Mouse (Mus musculus) heart, adult 2 months (tissue): Measurements from ENCODE around the gene Rras2. TPM values are rescaled to one million over a fixed set of nuclear protein-coding genes. Genes with fewer than 3 reads are reported as not detected.

ENCODE experiments used
- DNase-seq, 2 experiments: peaks; one replicate each; pipeline ENCODE4 v3.0.0; 2021
- H3K27ac ChIP-seq: fragments of 200-600 bp; 2 replicates; pipeline ENCODE4 v1.8.1; 2022
- H3K27me3 ChIP-seq: fragments of 200-500 bp; 2 replicates; pipeline ENCODE4 v1.6.1; 2012; ENCODE audit warnings: mild to moderate bottlenecking, low read length, inconsistent platforms, mixed read lengths; ENCODE audit not compliant: control insufficient read depth, insufficient read depth
- H3K36me3 ChIP-seq: fragments of 200-500 bp; 2 replicates; pipeline ENCODE4 v1.6.1; 2012; ENCODE audit warnings: low read length, inconsistent platforms; ENCODE audit not compliant: control insufficient read depth, insufficient read depth
- H3K4me1 ChIP-seq: fragments of 200-500 bp; 2 replicates; pipeline ENCODE4 v1.6.1; 2011; ENCODE audit warnings: low read length; ENCODE audit not compliant: control insufficient read depth, insufficient read depth
- H3K4me3 ChIP-seq: fragments of 200-600 bp; 2 replicates; pipeline ENCODE4 v1.8.1; 2022
- H3K79me2 ChIP-seq: fragments of 200-500 bp; replicated peaks from 2 replicates; pipeline ENCODE4 v1.6.1; 2012; ENCODE audit warnings: mild to moderate bottlenecking, inconsistent platforms, low read length, moderate library complexity, mixed read lengths; ENCODE audit not compliant: control insufficient read depth, insufficient read depth
- H3K9ac ChIP-seq: fragments of 200-500 bp; 2 replicates; pipeline ENCODE4 v1.6.1; 2012; ENCODE audit warnings: low read depth, mild to moderate bottlenecking, control low read depth, inconsistent platforms, low read length, mixed read lengths
- CTCF ChIP-seq: fragments of 200-600 bp; IDR thresholded peaks from 2 replicates; pipeline ENCODE4 v1.8.1; 2022; ENCODE audit warnings: antibody characterized with exemption, mild to moderate bottlenecking, moderate library complexity
- EP300 ChIP-seq: fragments of 200-500 bp; IDR thresholded peaks from 2 replicates; pipeline ENCODE4 v1.6.1; 2011; ENCODE audit warnings: low read depth, low read length, control low read depth; ENCODE audit not compliant: insufficient read depth
- POLR2A ChIP-seq: fragments of 200-500 bp; IDR thresholded peaks from 2 replicates; pipeline ENCODE4 v1.6.1; 2011; ENCODE audit warnings: mild to moderate bottlenecking, low read depth, low read length, control low read depth; ENCODE audit not compliant: insufficient read depth
- WGBS: fragments of 180-500 bp; shearing (Covaris S2); methylation state at CpG from one replicate; pipeline ENCODE4 v1.1.7; 2018; 5-methylcytosine and 5-hydroxymethylcytosine counted together
- intact Hi-C: fragments of 180-260 bp; cut with DNase I; formaldehyde crosslinking; loops from one replicate; pipeline ENCODE4 v1.15.1; 2025
- polyA plus RNA-seq: library from polyadenylated mRNA; depleted of rRNA; stranded (reverse); fragments of >200 nt; gene quantifications from 2 replicates; pipeline ENCODE4 v1.2.3, GENCODE M21; 2012
- total RNA-seq, 2 experiments: library from RNA; stranded (reverse); gene quantifications; 2 replicates each; pipeline ENCODE4 v1.2.3; 2021

The Rras2 gene
- total and polyA plus RNA-seq, 3 experiments, result 17.5 to 52.0 (median 48.5) TPM

- TF ChIP-seq EP300 (no peak), POLR2A (no peak), CTCF (no peak)
- H3K79me2 ChIP-seq, result no peaks in the 10 kb centered on the region
- no peak overlapping the region for H3K9ac ChIP-seq
- H3K27me3 ChIP-seq, result no peaks in the 10 kb centered on the region
- H3K27ac ChIP-seq, result no peak overlapping the region
- no peak for DNase-seq
- 92% methylated on average over 3 of the region's 3 CpGs for WGBS
- no peaks in the 10 kb centered on the region for H3K4me1 ChIP-seq
- intact Hi-C loops, result no loop called here
- no peaks in the 10 kb centered on the region for H3K36me3 ChIP-seq
- H3K4me3 ChIP-seq, result no peak overlapping the region
Observed at GRCm38 (mm10) chr7:114139400-114139799, 21.8 kb upstream of the Rras2 start.

- no peaks in the 10 kb centered on the region for H3K4me1 ChIP-seq
- H3K36me3 ChIP-seq, result no peaks in the 10 kb centered on the region
- intact Hi-C loops, result no loop called here
- H3K4me3 ChIP-seq, result no peak overlapping the region
- 87% methylated on average over 2 of the region's 2 CpGs for WGBS
- no peak for DNase-seq
- no peaks in the 10 kb centered on the region for H3K27me3 ChIP-seq
- TF ChIP-seq POLR2A (no peak), EP300 (no peak), CTCF (no peak)
- no peak overlapping the region for H3K9ac ChIP-seq
- no peaks in the 10 kb centered on the region for H3K79me2 ChIP-seq
- no peak overlapping the region for H3K27ac ChIP-seq
Observed at GRCm38 (mm10) chr7:114138261-114138660, 20.7 kb upstream of the Rras2 start.

- intact Hi-C loops, result no loop called here
- Histone ChIP-seq H3K79me2 (no peaks in the 10 kb centered on the region), H3K9ac (no peak overlapping the region), H3K4me3 (no peak overlapping the region), H3K27me3 (no peaks in the 10 kb centered on the region), H3K4me1 (no peaks in the 10 kb centered on the region), H3K27ac (no peak overlapping the region), H3K36me3 (no peaks in the 10 kb centered on the region)
- no peak for TF ChIP-seq POLR2A
- TF ChIP-seq CTCF, result no peak
- no peak for TF ChIP-seq EP300
- DNase-seq, result no peak
- WGBS, result 49% methylated on average over 6 of the region's 6 CpGs
Observed at GRCm38 (mm10) chr7:114135166-114135565, 17.6 kb upstream of the Rras2 start.

GRCm38 (mm10) chr7:114133957-114134356 lies 16.4 kb upstream of the Rras2 start:
- DNase-seq, result no peak
- intact Hi-C loops, result no loop called here
- TF ChIP-seq EP300, result no peak
- WGBS, result 60% methylated on average over 5 of the region's 5 CpGs
- H3K9ac ChIP-seq, result no peak overlapping the region
- H3K36me3 ChIP-seq, result no peaks in the 10 kb centered on the region
- H3K4me1 ChIP-seq, result no peaks in the 10 kb centered on the region
- no peak overlapping the region for H3K4me3 ChIP-seq
- H3K27me3 ChIP-seq, result no peaks in the 10 kb centered on the region
- H3K27ac ChIP-seq, result no peak overlapping the region
- H3K79me2 ChIP-seq, result no peaks in the 10 kb centered on the region

- TF ChIP-seq EP300 (no peak), POLR2A (no peak), CTCF (no peak)
- Histone ChIP-seq H3K27me3 (no peaks in the 10 kb centered on the region), H3K4me3 (no peak overlapping the region), H3K4me1 (no peaks in the 10 kb centered on the region), H3K36me3 (no peaks in the 10 kb centered on the region), H3K9ac (no peak overlapping the region), H3K27ac (no peak overlapping the region), H3K79me2 (no peaks in the 10 kb centered on the region)
- WGBS, result 29% methylated on average over 8 of the region's 8 CpGs
- intact Hi-C loops, result no loop called here
- no peak for DNase-seq
Observed at GRCm38 (mm10) chr7:114132316-114132715, 14.7 kb upstream of the Rras2 start.

- Histone ChIP-seq H3K9ac (no peak overlapping the region), H3K79me2 (no peaks in the 10 kb centered on the region), H3K4me1 (no peaks in the 10 kb centered on the region), H3K36me3 (no peaks in the 10 kb centered on the region), H3K27me3 (no peaks in the 10 kb centered on the region), H3K27ac (no peak overlapping the region), H3K4me3 (no peak overlapping the region)
- no peak for DNase-seq
- intact Hi-C loops, result no loop called here
- WGBS, result 53% methylated on average over 2 of the region's 2 CpGs
- peak; percentile 17; the same call in 1 of the 2 replicates for TF ChIP-seq CTCF
- TF ChIP-seq POLR2A, result no peak
Observed at GRCm38 (mm10) chr7:114129281-114129680, 11.7 kb upstream of the Rras2 start.
